18 mouse cellular contexts compared by ENCODE assay signal in genomic region chr7:142040756-142041155, GRCm38 (mm10). TPM values are rescaled to one million over a fixed set of nuclear protein-coding genes. Genes with fewer than 3 reads are reported as not detected.
DNase-seq lines count a peak whose midpoint lies in the region; ATAC-seq lines count a peak whose summit lies in the region.
"Had no signal": no experiment of that assay in that cellular context is flagged by ENCODE, and none has a peak within 500 bp of the region (broad histone marks: within the 10 kb centered on the region; RNA-seq: fewer than 3 reads in every experiment).

No protein-coding gene starts in this region.

- H3K4me2 ChIP-seq in forebrain, embryonic 13.5 days, result no peak overlapping the region
- H3K4me2 ChIP-seq: hindbrain, embryonic 12.5 days; liver, embryonic 15.5 days; midbrain, embryonic 12.5 days had no signal

- no peak overlapping the region for H3K4me3 ChIP-seq in brown adipose tissue, adult 24 weeks (ENCODE audit: insufficient read depth, low read depth, low read length)
- no peak overlapping the region for H3K4me3 ChIP-seq in macrophage (ENCODE audit: inconsistent target)
- no peak overlapping the region for H3K4me3 ChIP-seq in forebrain, embryonic 13.5 days
- H3K4me3 ChIP-seq: hindbrain, embryonic 12.5 days; liver, embryonic 15.5 days; midbrain, embryonic 12.5 days had no signal

- no peaks in the 10 kb centered on the region for H3K9me3 ChIP-seq in forebrain, embryonic 13.5 days (replicated peaks)
- H3K9me3 ChIP-seq: hindbrain, embryonic 12.5 days; liver, embryonic 15.5 days; midbrain, embryonic 12.5 days had no signal

- H3K27ac ChIP-seq in brown adipose tissue, adult 24 weeks (replicated peaks; ENCODE audit: low read depth, low read length), result peak overlapping the region; percentile 92
- peak overlapping the region; percentile 1; the same call in 1 of the 2 replicates for H3K27ac ChIP-seq in macrophage
- no peak overlapping the region for H3K27ac ChIP-seq in forebrain, embryonic 13.5 days
- H3K27ac ChIP-seq: hindbrain, embryonic 12.5 days; liver, embryonic 15.5 days; midbrain, embryonic 12.5 days had no signal

- no peak for ATAC-seq in forebrain, embryonic 13.5 days
- ATAC-seq: activated CD4-positive, CD25-positive, alpha-beta regulatory T cell, adult 4 months; forebrain, embryonic 16.5 days; intestine, postnatal 0 days had no signal

- no peaks in the 10 kb centered on the region for H3K36me3 ChIP-seq in macrophage (ENCODE audit: inconsistent target)
- no peaks in the 10 kb centered on the region for H3K36me3 ChIP-seq in forebrain, embryonic 13.5 days (ENCODE audit: poor library complexity, severe bottlenecking)
- H3K36me3 ChIP-seq: hindbrain, embryonic 12.5 days; midbrain, embryonic 12.5 days had no signal

- H3K9ac ChIP-seq in forebrain, embryonic 13.5 days, result no peak overlapping the region
- H3K9ac ChIP-seq: hindbrain, embryonic 12.5 days; liver, embryonic 15.5 days; midbrain, embryonic 12.5 days had no signal

- peaks cover 100% of the 10 kb centered on the region for H3K79me2 ChIP-seq in macrophage (ENCODE audit: inconsistent target)

- 60% methylated on average over 2 of the region's 3 CpGs for WGBS in macrophage (ENCODE audit: missing documents)
- WGBS in forebrain, embryonic 13.5 days, result over 99% methylated on average over 3 of the region's 3 CpGs

- DNase-seq in kidney, postnatal 10 days, result peak; percentile 23
- DNase-seq in kidney, adult 11 months, result no peak
- peak; percentile 81 for DNase-seq in heart, adult 8-10 months (ENCODE audit: low spot score)
- no peak for DNase-seq in left cerebral cortex, adult 9 months (ENCODE audit: low spot score in 2 of 2)
- DNase-seq: cerebellum, adult 18-20 months; gastrocnemius, postnatal 10 days; layer of hippocampus, postnatal 36 days; thymus, adult 18-20 months had no signal

- H3K4me1 ChIP-seq in brown adipose tissue, adult 24 weeks (ENCODE audit: control insufficient read depth, insufficient read depth, insufficient read length, low read length), result peaks cover 29% of the 10 kb centered on the region
- peaks cover 9% of the 10 kb centered on the region; the same call in 1 of the 2 replicates for H3K4me1 ChIP-seq in forebrain, embryonic 13.5 days
- H3K4me1 ChIP-seq: hindbrain, embryonic 12.5 days had no signal

- H3K27me3 ChIP-seq in forebrain, embryonic 13.5 days, result no peaks in the 10 kb centered on the region
- H3K27me3 ChIP-seq: CH12.LX; hindbrain, embryonic 12.5 days; liver, embryonic 15.5 days; midbrain, embryonic 12.5 days had no signal

RNA-seq across cellular contexts. Expression of gene Mob2, which starts 20.1 kb away (rescaled TPM):
- polyA plus RNA-seq in brown adipose tissue, adult 24 weeks (2012; ENCODE audit: insufficient read depth, insufficient read length, missing spikeins), result 29.6 and 34.7 TPM in 2 replicates
- 10 to 100 TPM; 45.2 to 53.5 (median 46.9) TPM for total RNA-seq in heart, adult 8-10 months (2022)
- total RNA-seq in macrophage (2018; cell fraction: chromatin; rRNA removed), result 100 to 1,000 TPM in 3 of 26 experiments, 10 to 100 TPM in 23; 32.1 to 115 (median 59.3) TPM
- 10 to 100 TPM; 23.9 to 57.1 (median 32.9) TPM for total RNA-seq in macrophage (2018; cell fraction: cytosol; rRNA removed)
- total RNA-seq in macrophage (2018; cell fraction: nucleus; rRNA removed), result 10 to 100 TPM; 26.5 to 77.7 (median 43.5) TPM
- polyA plus RNA-seq in macrophage (2018), result 22.8 to 35.4 TPM (median 31.3 TPM) in 3 replicates
- polyA plus RNA-seq in forebrain, embryonic 13.5 days (2015; fragmentation: Nextera tagmentation; extraction: Ambion mirVana), result 51.0 and 58.1 TPM in 2 replicates

RNA-seq across cellular contexts. Expression of gene Dusp8, which starts 54.9 kb away (rescaled TPM):
- 6.7 and 8.2 TPM in 2 replicates for polyA plus RNA-seq in brown adipose tissue, adult 24 weeks (2012; ENCODE audit: insufficient read depth, insufficient read length, missing spikeins)
- total RNA-seq in heart, adult 8-10 months (2022), result 10 to 100 TPM; 26.3 to 48.9 (median 37.9) TPM
- total RNA-seq in macrophage (2018; cell fraction: chromatin; rRNA removed), result 10 to 100 TPM in 6 of 26 experiments, 1 to 10 TPM in 15, under 1 TPM in 5; 0.38 to 22.0 (median 5.0) TPM
- 10 to 100 TPM in 3 of 26 experiments, 1 to 10 TPM in 15, under 1 TPM in 8; 0.15 to 16.7 (median 1.5) TPM for total RNA-seq in macrophage (2018; cell fraction: cytosol; rRNA removed)
- total RNA-seq in macrophage (2018; cell fraction: nucleus; rRNA removed), result 10 to 100 TPM in 8 of 26 experiments, 1 to 10 TPM in 15, under 1 TPM in 3; 0.47 to 23.6 (median 4.4) TPM
- 0.22 to 1.2 TPM (median 0.47 TPM) in 3 replicates for polyA plus RNA-seq in macrophage (2018)
- 44.1 and 55.6 TPM in 2 replicates for polyA plus RNA-seq in forebrain, embryonic 13.5 days (2015; fragmentation: Nextera tagmentation; extraction: Ambion mirVana)

Comparison
In these comparisons a context has a peak if more than half of its experiments do, and no peak if none do; other contexts are left out.
1. DNase-seq: peak in kidney, postnatal 10 days (single experiment) and heart, adult 8-10 months (single experiment); none in kidney, adult 11 months (single experiment) and left cerebral cortex, adult 9 months (0 of 2).